Mouse (Mus musculus) ovary, adult 18-20 months (tissue): ENCODE measurements around the gene Rapgef4.
A peak's percentile ranks its signal among the peaks of the same experiment; 100 is the strongest.

Experiments used
- DNase-seq: peaks from one replicate; pipeline ENCODE4 v3.0.0; 2022; ENCODE audit warnings: low spot score, mixed read lengths

Rapgef4 gene

GRCm38 (mm10) chr2:72278247-72278873 lies 297.3 kb downstream of the Rapgef4 start:
- DNase-seq: no peak

- DNase-seq: no peak
Measured at GRCm38 (mm10) chr2:72280524-72280923, 299.5 kb downstream of the Rapgef4 start.

GRCm38 (mm10) chr2:72281971-72282370 lies 300.9 kb downstream of the Rapgef4 start:
- no peak for DNase-seq

GRCm38 (mm10) chr2:72282733-72283132 lies 301.7 kb downstream of the Rapgef4 start:
- DNase-seq: no peak

GRCm38 (mm10) chr2:72284689-72285088 lies 303.6 kb downstream of the Rapgef4 start:
- no peak for DNase-seq

GRCm38 (mm10) chr2:72285256-72285887 lies 304.3 kb downstream of the Rapgef4 start, which contains the start of gene Map3k20:
Map3k20 (plus strand) TSS chr2:72285637.
- DNase-seq: peak; percentile 58

- no peak for DNase-seq
Measured at GRCm38 (mm10) chr2:72285888-72286661, 305.0 kb downstream of the Rapgef4 start.

GRCm38 (mm10) chr2:72287142-72287541 lies 306.1 kb downstream of the Rapgef4 start:
- no peak for DNase-seq

GRCm38 (mm10) chr2:72288932-72289534 lies 308.0 kb downstream of the Rapgef4 start:
- DNase-seq: no peak

GRCm38 (mm10) chr2:72291103-72291502 lies 310.1 kb downstream of the Rapgef4 start:
- no peak for DNase-seq

GRCm38 (mm10) chr2:72292573-72292972 lies 311.5 kb downstream of the Rapgef4 start:
- no peak for DNase-seq

- DNase-seq: no peak
Measured at GRCm38 (mm10) chr2:72294994-72295393, 314.0 kb downstream of the Rapgef4 start.

- DNase-seq: no peak
Measured at GRCm38 (mm10) chr2:72296984-72297715, 316.1 kb downstream of the Rapgef4 start.

GRCm38 (mm10) chr2:72297716-72298082 lies 316.7 kb downstream of the Rapgef4 start:
- DNase-seq: no peak

- no peak for DNase-seq
Measured at GRCm38 (mm10) chr2:72298406-72298805, 317.4 kb downstream of the Rapgef4 start.

GRCm38 (mm10) chr2:72301194-72301916 lies 320.3 kb downstream of the Rapgef4 start:
- DNase-seq: no peak

- no peak for DNase-seq
Measured at GRCm38 (mm10) chr2:72305738-72306137, 324.7 kb downstream of the Rapgef4 start.
